Mouse (Mus musculus) midbrain, embryonic 13.5 days (tissue): Measurements from ENCODE around the gene Magix. TPM values are rescaled to one million over a fixed set of nuclear protein-coding genes. Genes with fewer than 3 reads are reported as not detected.
A peak's percentile ranks its signal among the peaks of the same experiment; 100 is the strongest.
"Not testable (repeated sequence)": the region's sequence is repeated elsewhere in the genome, so short reads cannot be mapped to it uniquely, and the experiment has no call there.

Experiments used
- ATAC-seq: fragments of 200-750 bp; cut with Nextera tagmentation; 2 replicates; pipeline ENCODE4 v1.8.0; 2017; ENCODE audit warnings: mild to moderate bottlenecking, moderate TSS enrichment, moderate library complexity
- H3K27ac ChIP-seq: fragments of 300-500 bp; sonication (generic); 2 replicates; pipeline ENCODE4 v1.5.1; 2015; ENCODE audit warnings: inconsistent platforms, mild to moderate bottlenecking, moderate library complexity
- H3K27me3 ChIP-seq: fragments of 300-500 bp; sonication (generic); 2 replicates; pipeline ENCODE4 v1.6.1; 2015; ENCODE audit warnings: mild to moderate bottlenecking, inconsistent platforms
- H3K36me3 ChIP-seq: fragments of 300-500 bp; sonication (generic); 2 replicates; pipeline ENCODE4 v1.6.1; 2015; ENCODE audit warnings: mild to moderate bottlenecking, inconsistent platforms
- H3K4me1 ChIP-seq: fragments of 300-500 bp; sonication (generic); replicated peaks from 2 replicates; pipeline ENCODE4 v1.6.1; 2015; ENCODE audit warnings: inconsistent platforms
- H3K4me2 ChIP-seq: fragments of 300-500 bp; sonication (generic); replicated peaks from 2 replicates; pipeline ENCODE4 v1.6.1; 2015; ENCODE audit warnings: moderate library complexity, mild to moderate bottlenecking, inconsistent platforms
- H3K4me3 ChIP-seq: fragments of 300-500 bp; sonication (generic); replicated peaks from 2 replicates; pipeline ENCODE4 v1.5.1; 2015; ENCODE audit warnings: mild to moderate bottlenecking, inconsistent platforms
- H3K9ac ChIP-seq: fragments of 300-500 bp; sonication (generic); replicated peaks from 2 replicates; pipeline ENCODE4 v1.6.1; 2015; ENCODE audit warnings: mild to moderate bottlenecking, inconsistent platforms
- H3K9me3 ChIP-seq: fragments of 300-500 bp; sonication (generic); 2 replicates; pipeline ENCODE4 v1.6.1; 2016; ENCODE audit warnings: mild to moderate bottlenecking, inconsistent platforms
- WGBS: fragments of 180-500 bp; shearing (Covaris S2); methylation state at CpG from one replicate; pipeline ENCODE4 v1.1.7; 2015; 5-methylcytosine and 5-hydroxymethylcytosine counted together
- polyA plus RNA-seq: library from polyadenylated mRNA; unstranded; fragments of >200 nt; fragmentation: Nextera tagmentation; extraction: Ambion mirVana; gene quantifications from 2 replicates; pipeline ENCODE4 v1.2.1, GENCODE M21; 2015

Magix gene
- polyA plus RNA-seq, result 0.06 and 0.09 TPM in 2 replicates

GRCm38 (mm10) chrX:7680864-7681263 is at the start of gene Magix:
TSS of gene Magix (minus strand) at chrX:7681251.
- Histone ChIP-seq H3K27ac (no peak within 1 kb of the TSS), H3K4me3 (peak within 1 kb of the TSS; percentile 28), H3K9me3 (no peaks in the 10 kb centered on the region), H3K9ac (no peak within 1 kb of the TSS), H3K27me3 (no peaks in the 10 kb centered on the region), H3K4me2 (peak within 1 kb of the TSS; percentile 49), H3K36me3 (no peaks in the 10 kb centered on the region), H3K4me1 (no peaks in the 10 kb centered on the region)
- WGBS, result 75% methylated on average over 14 of the region's 14 CpGs
- ATAC-seq, result 0 out of 2 replicates have a peak, but pooled peaks have one; percentile 9

- peak overlapping the region; percentile 72; the same call in 1 of the 2 replicates for H3K27ac ChIP-seq
- peak overlapping the region; percentile 48 for H3K4me3 ChIP-seq
- no peaks in the 10 kb centered on the region for H3K9me3 ChIP-seq
- peaks cover 13% of the 10 kb centered on the region for H3K4me1 ChIP-seq
- H3K4me2 ChIP-seq, result peak overlapping the region; percentile 62
- WGBS, result 42% methylated on average over 4 of the region's 4 CpGs
- peak overlapping the region; percentile 66 for H3K9ac ChIP-seq
- no peaks in the 10 kb centered on the region for H3K27me3 ChIP-seq
- peak; percentile 1; the same call in 1 of the 2 replicates for ATAC-seq
- peaks cover 30% of the 10 kb centered on the region for H3K36me3 ChIP-seq
These were observed 47.8 kb upstream of the Magix start for GRCm38 (mm10) chrX:7728922-7729265.

- Histone ChIP-seq H3K4me1 (peaks cover 13% of the 10 kb centered on the region), H3K9ac (peak within 1 kb of the TSS; percentile 66), H3K4me2 (peak within 1 kb of the TSS; percentile 62), H3K9me3 (no peaks in the 10 kb centered on the region), H3K36me3 (peaks cover 28% of the 10 kb centered on the region), H3K4me3 (peak within 1 kb of the TSS; percentile 48), H3K27me3 (no peaks in the 10 kb centered on the region), H3K27ac (peak within 1 kb of the TSS; percentile 72)
- peak; percentile 96 for ATAC-seq
- 25% methylated on average over 42 of the region's 42 CpGs for WGBS
These were observed 47.3 kb upstream of the Magix start, which contains the start of gene Praf2 for GRCm38 (mm10) chrX:7728215-7728921. TSS of gene Praf2 (plus strand) at chrX:7728439.

GRCm38 (mm10) chrX:7727176-7727575 is 46.1 kb upstream of the Magix start:
- Histone ChIP-seq H3K4me2 (no peak overlapping the region), H3K36me3 (peaks cover 18% of the 10 kb centered on the region), H3K4me3 (no peak overlapping the region), H3K9me3 (no peaks in the 10 kb centered on the region), H3K27ac (no peak overlapping the region), H3K27me3 (no peaks in the 10 kb centered on the region), H3K9ac (no peak overlapping the region), H3K4me1 (peaks cover 20% of the 10 kb centered on the region)
- no peak for ATAC-seq
- 93% methylated on average over 13 of the region's 13 CpGs for WGBS

GRCm38 (mm10) chrX:7725841-7726240 is 44.8 kb upstream of the Magix start:
- no peak overlapping the region for H3K9ac ChIP-seq
- H3K9me3 ChIP-seq, result no peaks in the 10 kb centered on the region
- WGBS, result 90% methylated on average over 12 of the region's 12 CpGs
- H3K4me2 ChIP-seq, result no peak overlapping the region
- peaks cover 23% of the 10 kb centered on the region for H3K4me1 ChIP-seq
- peaks cover 18% of the 10 kb centered on the region for H3K36me3 ChIP-seq
- H3K4me3 ChIP-seq, result no peak overlapping the region
- no peaks in the 10 kb centered on the region for H3K27me3 ChIP-seq
- no peak for ATAC-seq
- no peak overlapping the region for H3K27ac ChIP-seq

- no peaks in the 10 kb centered on the region for H3K9me3 ChIP-seq
- no peak overlapping the region for H3K4me2 ChIP-seq
- H3K36me3 ChIP-seq, result peaks cover 18% of the 10 kb centered on the region
- H3K4me3 ChIP-seq, result no peak overlapping the region
- H3K27me3 ChIP-seq, result no peaks in the 10 kb centered on the region
- ATAC-seq, result no peak
- no peak overlapping the region for H3K9ac ChIP-seq
- H3K27ac ChIP-seq, result no peak overlapping the region
- H3K4me1 ChIP-seq, result peaks cover 15% of the 10 kb centered on the region
- WGBS, result 81% methylated on average over 7 of the region's 7 CpGs
These were observed 43.1 kb upstream of the Magix start for GRCm38 (mm10) chrX:7724135-7724534.

- Histone ChIP-seq H3K4me2 (peak overlapping the region; percentile 69), H3K9me3 (no peaks in the 10 kb centered on the region), H3K36me3 (peaks cover 18% of the 10 kb centered on the region), H3K27me3 (no peaks in the 10 kb centered on the region), H3K4me1 (peaks cover 10% of the 10 kb centered on the region), H3K4me3 (peak overlapping the region; percentile 54), H3K9ac (peak overlapping the region; percentile 59), H3K27ac (no peak overlapping the region)
- no peak for ATAC-seq
- WGBS, result 38% methylated on average over 4 of the region's 4 CpGs
These were observed 41.6 kb upstream of the Magix start for GRCm38 (mm10) chrX:7722691-7723090.

GRCm38 (mm10) chrX:7722282-7722611 is 41.2 kb upstream of the Magix start:
- Histone ChIP-seq H3K27ac (peak overlapping the region; percentile 90), H3K36me3 (peaks cover 17% of the 10 kb centered on the region), H3K4me3 (peak overlapping the region; percentile 54), H3K27me3 (no peaks in the 10 kb centered on the region), H3K4me2 (peak overlapping the region; percentile 69), H3K9me3 (no peaks in the 10 kb centered on the region), H3K9ac (peak overlapping the region; percentile 59), H3K4me1 (peaks cover 9% of the 10 kb centered on the region)
- peak; percentile 76; the same call in 1 of the 2 replicates for ATAC-seq
- WGBS, result 32% methylated on average over 11 of the region's 11 CpGs

- ATAC-seq, result peak; percentile 93
- WGBS, result 30% methylated on average over 22 of the region's 22 CpGs
- peak within 1 kb of the TSS; percentile 59 for H3K9ac ChIP-seq
- peaks cover 9% of the 10 kb centered on the region for H3K4me1 ChIP-seq
- peak within 1 kb of the TSS; percentile 69 for H3K4me2 ChIP-seq
- H3K36me3 ChIP-seq, result peaks cover 12% of the 10 kb centered on the region
- H3K27me3 ChIP-seq, result no peaks in the 10 kb centered on the region
- no peaks in the 10 kb centered on the region for H3K9me3 ChIP-seq
- H3K4me3 ChIP-seq, result peak within 1 kb of the TSS; percentile 54
- peak within 1 kb of the TSS; percentile 90 for H3K27ac ChIP-seq
These were observed 40.6 kb upstream of the Magix start, which contains the start of gene Gm45208 for GRCm38 (mm10) chrX:7721514-7722281. TSS of gene Gm45208 (plus strand) at chrX:7722245.

- not testable (repeated sequence) for H3K27me3 ChIP-seq, H3K9ac ChIP-seq, ATAC-seq, H3K36me3 ChIP-seq, H3K27ac ChIP-seq, H3K9me3 ChIP-seq, H3K4me3 ChIP-seq, H3K4me1 ChIP-seq, H3K4me2 ChIP-seq
- WGBS, result 42% methylated on average over 1 of the region's 1 CpGs
These were observed 35.0 kb upstream of the Magix start for GRCm38 (mm10) chrX:7716058-7716457.

GRCm38 (mm10) chrX:7714135-7714899 is 33.3 kb upstream of the Magix start, which contains the start of gene Wdr45:
TSS of gene Wdr45 (plus strand) at chrX:7714333.
- peak within 1 kb of the TSS; percentile 54 for H3K4me2 ChIP-seq
- not testable (repeated sequence) for H3K9me3 ChIP-seq, H3K4me1 ChIP-seq, H3K27me3 ChIP-seq, H3K36me3 ChIP-seq, H3K27ac ChIP-seq
- ATAC-seq, result peak; percentile 97
- peak within 1 kb of the TSS; percentile 38 for H3K4me3 ChIP-seq
- peak within 1 kb of the TSS; percentile 58 for H3K9ac ChIP-seq
- 21% methylated on average over 20 of the region's 60 CpGs for WGBS

GRCm38 (mm10) chrX:7713764-7714134 is 32.7 kb upstream of the Magix start:
- H3K9ac ChIP-seq, result peak overlapping the region; percentile 58
- not testable (repeated sequence) for H3K27ac ChIP-seq, H3K4me1 ChIP-seq, H3K27me3 ChIP-seq, H3K9me3 ChIP-seq, H3K36me3 ChIP-seq, ATAC-seq
- 36% methylated on average over 6 of the region's 12 CpGs for WGBS
- H3K4me3 ChIP-seq, result peak overlapping the region; percentile 38
- H3K4me2 ChIP-seq, result peak overlapping the region; percentile 54
